Mouse (Mus musculus) CH12.LX (cell line): ENCODE measurements at regions not wholly inside any gene's neighbourhood (a gene's known extent, or its start where the extent isn't known, plus 50 kb on each side); places are given as distances from the start of the nearest gene placed in this dataset.

Source experiments
- CHD1 ChIP-seq: IDR thresholded peaks from 2 replicates; pipeline ENCODE4 v1.6.1; 2012; ENCODE audit warnings: low read depth, low read length, improper control_type of control experiment, inconsistent platforms
- CTCF ChIP-seq, 2 experiments: IDR thresholded peaks in 1 of 2; conservative IDR thresholded peaks in 1 of 2; 2 replicates each; pipeline ENCODE4 v1.5.1; 2011 to 2012; ENCODE audit warnings: low read depth in 2 of 2, low read length in 2 of 2, improper control_type of control experiment in 1 of 2, inconsistent platforms in 1 of 2, mild to moderate bottlenecking in 1 of 2, moderate library complexity in 1 of 2
- EP300 ChIP-seq: IDR thresholded peaks from 2 replicates; pipeline ENCODE4 v1.6.1; 2011; ENCODE audit warnings: low read length, improper control_type of control experiment
- IRF4 ChIP-seq: IDR thresholded peaks from 2 replicates; pipeline ENCODE4 v1.6.1; 2014; ENCODE audit warnings: low read depth, mild to moderate bottlenecking, inconsistent platforms, low read length, improper control_type of control experiment
- KAT2A ChIP-seq: IDR thresholded peaks from 2 replicates; pipeline ENCODE4 v1.6.1; 2012; ENCODE audit warnings: low read length, improper control_type of control experiment, inconsistent platforms; ENCODE audit not compliant: insufficient replicate concordance
- MAX ChIP-seq: IDR thresholded peaks from 2 replicates; pipeline ENCODE4 v1.6.1; 2011; ENCODE audit warnings: low read length, improper control_type of control experiment
- MXI1 ChIP-seq: IDR thresholded peaks from 2 replicates; pipeline ENCODE4 v1.6.1; 2011; ENCODE audit warnings: mild to moderate bottlenecking, low read depth, low read length, improper control_type of control experiment
- POLR2A ChIP-seq: IDR thresholded peaks from 2 replicates; pipeline ENCODE4 v1.6.1; 2011; ENCODE audit warnings: low read depth, mild to moderate bottlenecking, improper control_type of control experiment, low read length
- RAD21 ChIP-seq: IDR thresholded peaks from 2 replicates; pipeline ENCODE4 v1.6.1; 2011; ENCODE audit warnings: low read depth, mild to moderate bottlenecking, low read length, improper control_type of control experiment, moderate library complexity
- SIN3A ChIP-seq: IDR thresholded peaks from 2 replicates; pipeline ENCODE4 v1.6.1; 2012; ENCODE audit warnings: low read length, improper control_type of control experiment, inconsistent platforms
- UBTF ChIP-seq: IDR thresholded peaks from 2 replicates; pipeline ENCODE4 v1.6.1; 2012; ENCODE audit warnings: low read depth, mild to moderate bottlenecking, inconsistent platforms, low read length, improper control_type of control experiment, moderate library complexity
- USF2 ChIP-seq: conservative IDR thresholded peaks from 2 replicates; pipeline ENCODE4 v1.6.1; 2011; ENCODE audit warnings: low read depth, low read length, improper control_type of control experiment
- ZMIZ1 ChIP-seq: IDR thresholded peaks from 2 replicates; pipeline ENCODE4 v1.6.1; 2012; ENCODE audit warnings: low read depth, mild to moderate bottlenecking, inconsistent platforms, low read length, improper control_type of control experiment
- ZNF384 ChIP-seq: IDR thresholded peaks from 2 replicates; pipeline ENCODE4 v1.6.1; 2012; ENCODE audit warnings: low read depth, low read length, improper control_type of control experiment, inconsistent platforms

- TF ChIP-seq UBTF (no peak), ZNF384 (no peak), KAT2A (no peak), CTCF (conservative IDR thresholded peaks at IDR 0.05 in 1 of 2, IDR thresholded peaks at IDR 0.05 in 1 of 2; ENCODE audit: low read depth in 2 of 2, low read length in 2 of 2) (no peak), IRF4 (no peak), POLR2A (no peak), ZMIZ1 (no peak), EP300 (no peak), RAD21 (no peak), SIN3A (no peak), USF2 (no peak), MAX (no peak), MXI1 (no peak), CHD1 (no peak)
Observed at GRCm38 (mm10) chr9:46608695-46609094, 288.9 kb upstream of the 4931429L15Rik start.
